ENCODE assay signal across 21 mouse cellular contexts in the genomic region with DNA sequence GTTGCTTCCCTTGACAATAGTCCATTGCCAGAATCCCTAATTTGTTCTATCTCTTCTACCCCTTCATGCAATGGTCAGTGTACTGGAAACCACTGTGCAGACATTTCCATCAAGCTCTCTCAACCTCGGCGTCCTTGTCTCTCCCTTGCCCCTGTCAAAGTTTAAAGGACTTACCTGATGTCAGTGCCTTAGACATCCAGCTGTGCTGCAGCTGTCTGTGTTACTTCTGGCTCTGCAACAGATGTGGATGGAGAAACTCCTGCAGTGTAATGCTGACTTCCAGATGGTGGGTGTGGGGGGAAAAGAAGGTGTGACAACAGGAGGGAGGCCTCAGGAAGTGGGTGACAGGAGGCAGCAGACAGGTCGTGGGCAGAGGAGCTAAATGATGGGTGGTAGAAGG.
"Had no signal": no experiment of that assay in that cellular context is flagged by ENCODE, and none has a peak within 500 bp of the region (broad histone marks: within the 10 kb centered on the region; RNA-seq: fewer than 3 reads in every experiment).

No protein-coding gene starts in this region.

- DNase-seq: kidney, adult 11 months; kidney, adult 8-10 months; kidney, postnatal 14 days; kidney, postnatal 4 days; left cerebral cortex, postnatal 4 days; lung, adult 18-20 months; lung, postnatal 10 days; lung, postnatal 36 days; right cerebral cortex, adult 18-20 months; right cerebral cortex, postnatal 14 days; right cerebral cortex, postnatal 4 days; thymus, adult 2 months; thymus, postnatal 14 days; thymus, postnatal 4 days had no signal

- H3K4me3 ChIP-seq: lung, embryonic 15.5 days; megakaryocyte, embryonic 14.5 days; midbrain, embryonic 13.5 days; neural tube, embryonic 12.5 days; neural tube, embryonic 15.5 days had no signal

- H3K27me3 ChIP-seq: lung, embryonic 15.5 days; megakaryocyte, embryonic 14.5 days; midbrain, embryonic 13.5 days; neural tube, embryonic 12.5 days; neural tube, embryonic 15.5 days had no signal

- H3K27ac ChIP-seq: liver, embryonic 14.5 days; lung, embryonic 15.5 days; midbrain, embryonic 13.5 days; neural tube, embryonic 12.5 days; neural tube, embryonic 15.5 days; stomach, postnatal 0 days had no signal

- ATAC-seq: midbrain, embryonic 13.5 days had no signal

- H3K4me2 ChIP-seq: lung, embryonic 15.5 days; midbrain, embryonic 13.5 days; neural tube, embryonic 12.5 days; neural tube, embryonic 15.5 days had no signal

- H3K9ac ChIP-seq: liver, embryonic 14.5 days; lung, embryonic 15.5 days; midbrain, embryonic 13.5 days; neural tube, embryonic 12.5 days; neural tube, embryonic 15.5 days had no signal

- H3K9me3 ChIP-seq: lung, embryonic 15.5 days; megakaryocyte, embryonic 14.5 days; midbrain, embryonic 13.5 days; neural tube, embryonic 12.5 days; neural tube, embryonic 15.5 days had no signal

- H3K4me1 ChIP-seq: lung, embryonic 15.5 days; midbrain, embryonic 13.5 days; neural tube, embryonic 12.5 days; neural tube, embryonic 15.5 days had no signal

- H3K36me3 ChIP-seq: lung, embryonic 15.5 days; neural tube, embryonic 15.5 days had no signal
